Mouse (Mus musculus) myocyte (in vitro differentiated cells): Measurements from ENCODE around the gene Gsap. TPM values are rescaled to one million over a fixed set of nuclear protein-coding genes. Genes with fewer than 3 reads are reported as not detected.

Source experiments
- H3K27me3 ChIP-seq: one replicate; pipeline ENCODE4 v1.6.1; 2011; ENCODE audit not compliant: control insufficient read depth, insufficient read depth, insufficient read length
- H3K36me3 ChIP-seq: one replicate; pipeline ENCODE4 v1.6.1; 2011; ENCODE audit not compliant: control insufficient read depth, insufficient read depth
- H3K4me2 ChIP-seq: one replicate; pipeline ENCODE4 v1.6.1; 2011; ENCODE audit warnings: low read depth, control low read depth
- H3K4me3 ChIP-seq: one replicate; pipeline ENCODE4 v1.5.1; 2011; ENCODE audit warnings: mild to moderate bottlenecking, control low read depth, moderate library complexity
- H3K79me2 ChIP-seq: one replicate; pipeline ENCODE4 v1.6.1; 2011; ENCODE audit not compliant: control insufficient read depth, insufficient read depth
- H3ac ChIP-seq: one replicate; pipeline ENCODE4 v1.6.1; 2011; ENCODE audit not compliant: control insufficient read depth, insufficient read length
- CEBPB ChIP-seq: IDR thresholded peaks from 2 replicates; pipeline ENCODE4 v1.6.1; 2011; ENCODE audit warnings: mild to moderate bottlenecking, moderate library complexity; ENCODE audit not compliant: poor library complexity, insufficient read depth, severe bottlenecking
- E2F4 ChIP-seq: IDR thresholded peaks from one replicate; pipeline ENCODE4 v1.6.1; 2011; ENCODE audit warnings: mild to moderate bottlenecking, control low read depth, moderate library complexity; ENCODE audit not compliant: insufficient read depth
- MAX ChIP-seq: IDR thresholded peaks from one replicate; pipeline ENCODE4 v1.6.1; 2011; ENCODE audit warnings: low read depth, mild to moderate bottlenecking, control low read depth
- MYOD1 ChIP-seq, 3 experiments: IDR thresholded peaks; one replicate each; pipeline ENCODE4 v1.6.1; 2011; ENCODE audit warnings: control low read depth in 2 of 3, low read depth in 2 of 3, mild to moderate bottlenecking in 2 of 3, moderate library complexity in 1 of 3; ENCODE audit not compliant: insufficient read length in 2 of 3, control insufficient read depth in 1 of 3
- MYOG ChIP-seq, 3 experiments: IDR thresholded peaks; one replicate each; pipeline ENCODE4 v1.6.1; 2011; ENCODE audit warnings: control low read depth in 2 of 3, low read depth in 2 of 3, mild to moderate bottlenecking in 2 of 3; ENCODE audit not compliant: insufficient read length in 2 of 3, control insufficient read depth in 1 of 3, insufficient read depth in 1 of 3
- POLR2A ChIP-seq: IDR thresholded peaks from one replicate; pipeline ENCODE4 v1.6.1; 2011; ENCODE audit warnings: low read depth, mild to moderate bottlenecking, control low read depth, moderate library complexity; ENCODE audit not compliant: insufficient read length
- POLR2AphosphoS2 ChIP-seq: IDR thresholded peaks from one replicate; pipeline ENCODE4 v1.6.1; 2011; ENCODE audit warnings: low read depth, control low read depth; ENCODE audit not compliant: insufficient read length
- REST ChIP-seq: IDR thresholded peaks from one replicate; pipeline ENCODE4 v1.6.1; 2011; ENCODE audit warnings: mild to moderate bottlenecking, control low read depth, moderate library complexity; ENCODE audit not compliant: insufficient read depth, insufficient read length
- SRF ChIP-seq: IDR thresholded peaks from one replicate; pipeline ENCODE4 v1.6.1; 2011; ENCODE audit warnings: low read depth; ENCODE audit not compliant: control insufficient read depth, insufficient read length
- TCF12 ChIP-seq: IDR thresholded peaks from one replicate; pipeline ENCODE4 v1.6.1; 2011; ENCODE audit warnings: mild to moderate bottlenecking, control low read depth; ENCODE audit not compliant: poor library complexity, insufficient read depth, severe bottlenecking
- TCF3 ChIP-seq: IDR thresholded peaks from one replicate; pipeline ENCODE4 v1.6.1; 2011; ENCODE audit warnings: low read depth, control low read depth; ENCODE audit not compliant: insufficient read length
- USF1 ChIP-seq: IDR thresholded peaks from one replicate; pipeline ENCODE4 v1.6.1; 2011; ENCODE audit warnings: low read depth, mild to moderate bottlenecking, control low read depth, moderate library complexity
- polyA plus RNA-seq: library from polyadenylated mRNA; unstranded; fragments of >200 nt; fragmentation: generic; extraction: Trizol; gene quantifications from one replicate; pipeline ENCODE4 v1.2.1, GENCODE M21; 2012; ENCODE audit warnings: missing spikeins

Gene Gsap
- polyA plus RNA-seq, 1 experiment: 2.6 TPM

DNA sequence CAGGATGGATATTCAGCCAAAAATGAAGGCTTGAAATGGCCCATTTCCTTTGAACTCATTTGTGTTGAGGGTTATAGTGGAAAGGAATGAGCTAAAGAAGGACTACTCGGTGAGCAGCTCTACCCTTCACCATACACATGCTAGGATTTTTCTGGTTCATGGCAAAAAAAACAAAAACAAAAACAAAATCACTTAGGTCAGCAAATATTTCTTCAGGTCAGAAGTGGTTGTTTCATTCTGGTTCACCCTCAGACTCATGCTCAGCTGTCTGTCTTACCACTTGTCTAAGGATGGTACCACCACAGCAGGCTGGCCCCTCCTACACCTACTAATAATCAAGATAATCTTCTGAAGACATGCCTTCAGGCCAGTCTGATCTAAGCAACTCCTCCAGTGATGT lies 16.2 kb upstream of the Gsap start:
- Histone ChIP-seq H3K79me2 (no peaks in the 10 kb centered on the region), H3K27me3 (no peaks in the 10 kb centered on the region), H3K4me3 (no peak overlapping the region), H3K36me3 (no peaks in the 10 kb centered on the region), H3ac (no peak overlapping the region), H3K4me2 (no peak overlapping the region)
- TF ChIP-seq CEBPB (no peak), MAX (no peak), POLR2A (no peak), POLR2AphosphoS2 (no peak), TCF12 (no peak), TCF3 (no peak), MYOG (IDR thresholded peaks at IDR 0.05; ENCODE audit: control insufficient read depth in 1 of 3, insufficient read depth in 1 of 3, insufficient read length in 2 of 3, low read depth in 2 of 3) (no peak), E2F4 (no peak), REST (no peak), SRF (no peak), MYOD1 (IDR thresholded peaks at IDR 0.05; ENCODE audit: control insufficient read depth in 1 of 3, insufficient read length in 2 of 3, low read depth in 2 of 3) (no peak), USF1 (no peak)

DNA sequence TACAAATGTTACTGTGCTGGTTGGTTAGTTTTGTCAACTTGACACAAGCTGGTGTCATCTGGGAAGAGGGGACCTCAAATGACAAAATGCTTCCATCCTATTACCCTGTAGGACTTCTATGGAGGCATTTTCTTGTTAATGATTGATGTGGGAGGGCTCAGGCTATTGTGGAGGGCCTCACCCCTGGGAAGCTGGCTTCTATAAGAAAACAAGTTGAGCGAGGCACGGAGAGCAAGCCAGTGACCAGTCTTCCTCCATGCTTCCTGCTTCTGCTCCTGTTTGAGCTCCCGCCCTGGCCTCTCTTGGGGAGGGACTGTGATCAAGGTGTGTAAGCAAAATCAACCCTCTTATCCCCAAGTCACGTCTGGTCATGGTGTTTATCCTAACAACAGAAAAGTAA lies 15.6 kb upstream of the Gsap start:
- no peaks in the 10 kb centered on the region for H3K36me3 ChIP-seq
- TF ChIP-seq MYOD1 (IDR thresholded peaks at IDR 0.05; ENCODE audit: control insufficient read depth in 1 of 3, insufficient read length in 2 of 3, low read depth in 2 of 3): no peak
- TF ChIP-seq USF1: no peak
- TF ChIP-seq MYOG (IDR thresholded peaks at IDR 0.05; ENCODE audit: control insufficient read depth in 1 of 3, insufficient read depth in 1 of 3, insufficient read length in 2 of 3, low read depth in 2 of 3): no peak
- TF ChIP-seq MAX: no peak

DNA sequence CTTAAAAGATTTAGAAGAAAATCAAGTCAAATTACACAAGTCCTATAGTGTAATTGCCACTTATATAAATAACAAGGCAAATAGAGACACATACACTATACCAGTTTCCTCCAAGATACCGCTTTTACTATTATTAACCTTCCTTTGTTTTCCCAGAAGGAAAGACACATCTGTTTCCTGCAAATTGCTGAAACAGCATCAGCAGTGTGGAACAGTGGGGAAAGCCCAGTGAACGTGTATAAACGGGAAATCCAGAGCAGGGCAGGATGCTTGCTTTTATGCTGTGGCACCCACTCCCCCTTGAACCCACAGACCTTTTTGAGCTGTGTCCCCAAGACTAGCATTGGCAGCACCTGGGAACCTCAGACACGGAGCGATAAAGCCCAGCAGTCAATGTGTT lies 15.2 kb upstream of the Gsap start:
- H3K27me3 ChIP-seq: no peaks in the 10 kb centered on the region
- no peak overlapping the region for H3ac ChIP-seq
- H3K36me3 ChIP-seq: no peaks in the 10 kb centered on the region
- no peak overlapping the region for H3K4me2 ChIP-seq
- H3K79me2 ChIP-seq: no peaks in the 10 kb centered on the region
- H3K4me3 ChIP-seq: no peak overlapping the region
- no peak for TF ChIP-seq POLR2A
- no peak for TF ChIP-seq SRF
- TF ChIP-seq MAX: no peak
- TF ChIP-seq E2F4: no peak
- no peak for TF ChIP-seq MYOG (IDR thresholded peaks at IDR 0.05; ENCODE audit: control insufficient read depth in 1 of 3, insufficient read depth in 1 of 3, insufficient read length in 2 of 3, low read depth in 2 of 3)

More for the DNA sequence above, 15.6 kb upstream of the Gsap start:
- no peak overlapping the region for H3K4me2 ChIP-seq
- H3K79me2 ChIP-seq: no peaks in the 10 kb centered on the region
- no peaks in the 10 kb centered on the region for H3K27me3 ChIP-seq
- H3K4me3 ChIP-seq: no peak overlapping the region
- no peak overlapping the region for H3ac ChIP-seq

- Histone ChIP-seq H3K27me3 (no peaks in the 10 kb centered on the region), H3K79me2 (no peaks in the 10 kb centered on the region), H3K36me3 (no peaks in the 10 kb centered on the region), H3K4me3 (no peak overlapping the region), H3K4me2 (no peak overlapping the region), H3ac (no peak overlapping the region)
- TF ChIP-seq MYOG (IDR thresholded peaks at IDR 0.05; ENCODE audit: control insufficient read depth in 1 of 3, insufficient read depth in 1 of 3, insufficient read length in 2 of 3, low read depth in 2 of 3) (no peak), MAX (no peak), TCF12 (no peak), REST (no peak), CEBPB (no peak), USF1 (no peak), SRF (no peak), TCF3 (no peak), E2F4 (no peak), MYOD1 (IDR thresholded peaks at IDR 0.05; ENCODE audit: control insufficient read depth in 1 of 3, insufficient read length in 2 of 3, low read depth in 2 of 3) (no peak), POLR2AphosphoS2 (no peak), POLR2A (no peak)
Observed at GRCm38 (mm10) chr5:21171336-21171735, 14.7 kb upstream of the Gsap start.

GRCm38 (mm10) chr5:21172316-21172715 lies 13.7 kb upstream of the Gsap start:
- no peak overlapping the region for H3K4me2 ChIP-seq
- no peak overlapping the region for H3ac ChIP-seq
- H3K4me3 ChIP-seq: no peak overlapping the region
- TF ChIP-seq POLR2AphosphoS2: no peak
- TF ChIP-seq MYOD1 (IDR thresholded peaks at IDR 0.05; ENCODE audit: control insufficient read depth in 1 of 3, insufficient read length in 2 of 3, low read depth in 2 of 3): no peak
- no peak for TF ChIP-seq E2F4
- TF ChIP-seq CEBPB: no peak
- TF ChIP-seq SRF: no peak
- H3K36me3 ChIP-seq: no peaks in the 10 kb centered on the region
- H3K27me3 ChIP-seq: no peaks in the 10 kb centered on the region
- H3K79me2 ChIP-seq: no peaks in the 10 kb centered on the region
